Mouse (Mus musculus): ENCODE results near the gene Jam3.

DNA sequence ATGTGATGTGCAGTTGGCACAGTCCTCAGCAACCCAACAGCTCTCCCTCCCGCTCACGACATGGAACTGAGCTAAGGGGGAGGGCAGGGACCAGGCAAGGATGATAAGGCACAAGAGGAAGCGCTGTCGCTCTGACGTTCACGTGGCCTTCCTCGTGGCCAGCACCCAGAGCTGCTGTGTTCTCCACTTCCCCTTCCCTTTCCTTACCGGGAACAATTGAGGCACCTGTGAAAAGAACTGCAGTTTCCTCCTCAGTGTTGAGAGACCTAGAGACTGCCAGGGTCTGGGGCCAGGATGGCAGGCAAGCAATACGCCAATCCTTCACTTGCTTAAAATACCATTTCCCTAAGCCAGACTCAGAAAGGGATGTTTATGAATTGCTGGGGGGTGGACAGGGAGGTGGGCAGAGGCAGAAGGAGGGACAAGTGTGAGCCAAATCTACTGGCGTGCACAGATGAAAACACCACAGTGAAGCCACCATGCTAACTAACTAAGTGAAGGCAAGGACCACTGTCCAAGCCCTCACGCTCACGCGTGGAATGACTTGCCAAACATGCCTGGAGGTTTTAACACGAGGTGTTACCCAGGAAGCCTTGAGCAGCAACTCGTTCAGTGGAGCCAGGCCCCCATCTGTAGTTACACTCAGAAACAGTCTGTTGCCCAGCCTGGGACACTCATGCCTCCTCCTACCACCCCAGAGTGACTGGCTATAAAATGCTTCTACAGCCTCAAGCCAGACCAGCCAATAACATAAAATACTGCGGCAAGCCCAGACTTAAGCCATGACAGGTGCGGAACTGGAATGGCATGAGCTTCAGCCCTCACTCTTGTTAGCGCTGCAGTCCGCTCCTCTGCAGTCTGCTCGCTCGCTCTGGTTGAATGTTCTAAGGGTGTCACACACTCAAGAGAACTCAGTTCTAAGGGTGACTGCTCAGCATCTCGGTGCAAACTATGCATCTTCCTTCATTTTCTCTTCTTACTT lies 45.4 kb downstream of the Jam3 start:
- TF ChIP-seq CTCF (IDR thresholded peaks at IDR 0.05; ENCODE audit: insufficient read depth, low read depth, low read length) (no peak), POLR2A (IDR thresholded peaks at IDR 0.05; ENCODE audit: insufficient read depth, low read depth, low read length) (no peak)
